18 mouse cellular contexts compared by ENCODE assay signal in the genomic region with DNA sequence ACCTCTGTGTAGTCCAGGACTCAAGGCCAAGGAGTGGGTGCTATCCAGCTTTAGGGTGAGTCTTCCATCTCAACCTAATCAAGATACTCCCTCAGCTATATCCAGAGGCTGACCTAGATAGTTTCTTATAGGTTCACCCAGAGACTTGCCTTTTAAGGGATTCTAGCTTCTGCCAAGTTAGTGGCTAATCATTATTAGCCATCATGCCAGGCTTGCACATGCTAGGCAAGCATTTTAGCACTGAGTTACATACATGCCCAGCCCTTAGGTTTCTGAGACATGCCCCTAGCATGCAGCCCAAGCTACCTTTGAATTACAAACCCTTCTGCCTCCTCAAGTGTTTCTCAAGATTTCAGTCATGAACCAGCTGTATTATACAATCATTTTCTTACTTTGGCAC.
"Had no signal": no experiment of that assay in that cellular context is flagged by ENCODE, and none has a peak within 500 bp of the region (broad histone marks: within the 10 kb centered on the region; RNA-seq: fewer than 3 reads in every experiment).

No protein-coding gene starts in this region.

- H3K27me3 ChIP-seq: midbrain, embryonic 12.5 days; neural tube, embryonic 13.5 days; neural tube, embryonic 15.5 days had no signal

- H3K4me3 ChIP-seq: midbrain, embryonic 10.5 days; midbrain, embryonic 12.5 days; myocyte; neural tube, embryonic 13.5 days; neural tube, embryonic 15.5 days had no signal

- H3K9me3 ChIP-seq: midbrain, embryonic 10.5 days; midbrain, embryonic 12.5 days; neural tube, embryonic 13.5 days; neural tube, embryonic 15.5 days had no signal

- ATAC-seq: midbrain, embryonic 16.5 days had no signal

- H3K4me2 ChIP-seq: lung, embryonic 14.5 days; midbrain, embryonic 12.5 days; neural tube, embryonic 13.5 days; neural tube, embryonic 15.5 days had no signal

- H3K36me3 ChIP-seq: midbrain, embryonic 12.5 days; neural tube, embryonic 13.5 days; neural tube, embryonic 15.5 days had no signal

- H3K9ac ChIP-seq: lung, embryonic 14.5 days; midbrain, embryonic 12.5 days; neural tube, embryonic 13.5 days; neural tube, embryonic 15.5 days had no signal

- H3K4me1 ChIP-seq: midbrain, embryonic 10.5 days; midbrain, embryonic 12.5 days; neural tube, embryonic 15.5 days had no signal

- DNase-seq: lung, embryonic 14.5 days; lung, postnatal 10 days; lung, postnatal 4 days; midbrain, embryonic 14.5 days; retina, postnatal 1 day; right cerebral cortex, adult 18-20 months; right cerebral cortex, postnatal 25 days; right cerebral cortex, postnatal 4 days; spleen, adult 18-20 months; thymus, adult 2 months; thymus, postnatal 25 days; thymus, postnatal 4 days had no signal

- H3K27ac ChIP-seq: midbrain, embryonic 10.5 days; midbrain, embryonic 12.5 days; neural tube, embryonic 13.5 days; neural tube, embryonic 15.5 days had no signal
